Mouse (Mus musculus) telencephalon, adult 2 months (tissue): Measurements from ENCODE around the gene Ttc9.

ENCODE experiments used
- DNase-seq: peaks from one replicate; pipeline ENCODE4 v3.0.0-alpha.2; 2011; ENCODE audit warnings: low read depth, low spot score

Ttc9 gene

DNA sequence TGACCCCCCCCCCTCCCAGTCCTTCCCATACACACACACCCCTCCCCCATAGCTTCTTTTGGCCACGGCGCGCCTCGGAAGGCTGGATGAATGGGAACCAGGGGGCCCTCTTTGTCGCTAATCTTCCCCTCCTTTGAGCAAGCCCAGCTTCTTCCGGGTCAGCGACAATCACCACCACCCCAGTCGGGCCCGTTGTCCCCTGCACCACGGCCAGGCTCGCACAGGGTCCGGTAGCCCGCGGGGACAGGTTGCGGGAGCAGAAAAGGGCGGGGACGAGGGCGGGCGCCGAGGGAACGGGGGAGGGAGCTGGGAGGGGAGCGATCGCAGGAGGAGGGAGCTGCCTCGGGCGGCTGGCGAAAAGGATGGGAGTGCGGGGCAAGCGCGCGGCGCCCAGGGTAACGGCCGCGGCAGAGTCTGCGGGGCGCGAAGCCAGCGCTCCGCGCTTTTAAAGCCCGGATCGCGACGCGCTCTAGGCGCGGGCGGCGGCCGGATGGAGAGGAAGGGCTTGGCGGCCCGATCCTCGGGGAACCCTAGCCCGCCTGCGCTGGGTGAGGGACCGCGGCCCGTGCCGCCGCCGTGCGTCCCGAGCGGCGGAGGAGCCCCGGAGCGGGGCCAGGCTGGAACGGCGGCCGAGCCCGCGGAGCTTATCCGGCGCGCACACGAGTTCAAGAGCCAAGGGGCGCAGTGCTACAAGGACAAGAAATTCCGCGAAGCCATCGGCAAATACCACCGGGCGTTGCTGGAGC is at the start of gene Ttc9:
Gene Ttc9, plus strand, starts transcription at position 335 of the 746 bp plus-strand sequence.
- no peak for DNase-seq

DNA sequence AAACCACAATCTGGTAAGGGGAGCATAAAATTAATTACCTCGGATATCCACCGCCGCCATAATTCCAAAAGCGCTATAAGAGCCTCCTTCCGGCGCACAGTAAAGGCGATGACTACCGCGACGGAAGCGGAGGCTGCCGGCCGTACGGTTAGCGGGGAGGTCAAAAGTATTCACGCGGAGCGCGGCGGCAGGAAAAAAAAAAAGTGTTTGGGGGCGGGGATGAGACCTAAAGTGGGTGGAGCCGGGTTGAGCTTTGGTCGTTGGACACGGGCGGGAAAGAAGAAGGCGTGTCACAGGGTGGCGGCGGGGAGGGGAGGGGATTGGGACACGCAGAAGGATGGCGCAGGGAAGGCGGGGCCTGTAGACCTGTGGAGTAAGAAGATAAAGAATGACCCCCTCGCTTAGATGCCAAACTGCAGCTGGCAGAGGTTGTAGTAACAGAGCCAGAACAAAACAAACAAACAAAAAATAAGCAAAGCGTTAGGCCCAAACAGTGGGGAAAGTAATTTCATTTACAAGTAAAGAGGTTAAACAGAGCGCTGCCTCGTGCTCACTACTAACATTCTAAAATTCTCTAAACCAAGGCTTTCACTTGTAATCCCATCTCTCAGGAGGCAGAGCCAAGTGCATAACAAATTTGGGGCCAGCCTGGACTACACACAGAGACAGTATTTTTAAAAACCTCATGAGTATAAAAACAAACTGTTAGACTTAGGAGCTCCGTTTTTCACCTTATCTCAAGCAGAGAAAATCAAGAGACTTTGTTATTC is 36.0 kb upstream of the Ttc9 start, which contains the start of gene Med6:
Gene Med6, minus strand, starts transcription at position 107 of the 770 bp plus-strand sequence.
- peak; percentile 97 for DNase-seq

GRCm38 (mm10) chr12:81596547-81597262 is 34.3 kb upstream of the Ttc9 start:
- no peak for DNase-seq

DNA sequence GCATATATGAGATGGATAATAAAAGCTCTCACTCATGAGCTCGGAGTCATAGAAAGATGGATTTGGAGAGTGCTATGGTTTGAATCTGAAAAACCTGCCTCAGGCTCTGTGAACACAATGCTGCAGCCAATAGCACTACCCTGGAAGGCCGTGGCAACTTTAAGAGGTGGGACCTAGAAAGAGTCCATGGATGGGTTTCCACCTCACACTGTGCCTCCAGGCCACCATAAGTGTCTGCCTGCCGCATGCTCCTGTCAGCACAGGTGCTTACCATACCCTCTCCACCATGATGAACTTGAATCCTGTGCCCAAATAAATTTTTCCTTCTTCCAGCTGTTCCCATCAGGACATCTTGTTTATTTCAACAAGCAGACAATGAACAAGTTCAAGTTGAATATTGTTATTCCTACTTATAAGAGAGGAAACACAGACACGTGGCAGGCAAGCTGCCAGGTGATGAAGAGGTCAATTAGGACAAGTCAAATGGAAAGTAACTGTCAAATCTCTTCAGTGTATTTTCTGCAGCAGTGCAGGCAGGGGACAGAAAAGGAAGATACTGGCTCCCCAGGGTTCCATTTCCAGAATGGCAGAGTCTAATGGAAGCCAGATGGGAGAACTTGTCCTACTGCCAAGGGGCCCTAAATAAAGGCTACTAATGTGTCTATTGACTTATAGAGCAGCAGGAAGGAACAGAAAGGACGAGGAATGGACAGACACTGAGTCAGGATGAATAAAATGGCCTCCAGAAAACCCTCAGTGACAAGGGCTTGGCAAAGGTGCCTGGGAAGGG is 25.9 kb upstream of the Ttc9 start:
- no peak for DNase-seq

DNA sequence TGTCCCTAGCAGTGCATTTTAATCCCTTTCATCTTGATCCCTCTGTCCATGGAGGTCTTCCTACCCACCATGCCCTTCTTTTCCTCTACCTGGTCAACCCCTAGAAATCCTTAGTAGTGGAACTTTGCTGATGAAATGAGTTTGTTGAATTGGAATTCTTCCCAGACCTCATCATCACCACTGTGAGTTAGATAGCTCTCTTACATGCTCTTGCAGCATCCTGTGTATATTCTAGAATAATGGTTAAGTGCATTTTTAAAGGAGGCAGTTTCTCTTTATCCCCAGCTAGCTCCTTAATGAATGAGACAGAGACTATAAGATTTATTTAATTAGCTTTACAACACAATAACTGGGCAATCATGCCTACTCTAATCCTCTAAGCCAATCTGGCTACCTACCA is 21.6 kb upstream of the Ttc9 start:
- no peak for DNase-seq

- DNase-seq, result no peak
Observed at GRCm38 (mm10) chr12:81615807-81616206, 15.2 kb upstream of the Ttc9 start.

GRCm38 (mm10) chr12:81616980-81617379 is 14.1 kb upstream of the Ttc9 start:
- DNase-seq, result peak; percentile 67

GRCm38 (mm10) chr12:81619302-81619701 is 11.7 kb upstream of the Ttc9 start:
- no peak for DNase-seq

DNA sequence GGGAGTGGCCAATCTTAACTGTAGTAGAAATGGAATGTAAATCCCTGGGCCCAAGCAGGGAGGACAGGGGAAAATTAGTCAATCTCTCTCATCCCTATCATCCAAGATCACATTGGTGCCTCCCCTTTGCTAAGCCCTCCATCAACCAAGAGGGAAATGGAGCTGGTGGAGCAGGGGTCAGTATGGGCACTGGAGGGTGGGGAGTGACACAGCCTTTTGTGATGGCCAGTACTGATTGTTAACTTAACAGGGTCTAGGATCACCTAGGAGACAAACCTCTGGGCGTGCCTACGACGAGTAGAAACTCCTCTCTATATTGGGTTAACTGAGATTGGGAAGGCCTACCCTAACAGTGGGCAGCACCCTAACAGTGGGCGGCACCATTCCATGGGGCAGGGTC is 7.7 kb upstream of the Ttc9 start:
- DNase-seq, result no peak

GRCm38 (mm10) chr12:81626226-81626861 is 4.7 kb upstream of the Ttc9 start:
- no peak for DNase-seq

- no peak for DNase-seq
Observed at GRCm38 (mm10) chr12:81627426-81627825, 3.6 kb upstream of the Ttc9 start.

GRCm38 (mm10) chr12:81628091-81628490 is 3.0 kb upstream of the Ttc9 start:
- DNase-seq, result no peak

DNA sequence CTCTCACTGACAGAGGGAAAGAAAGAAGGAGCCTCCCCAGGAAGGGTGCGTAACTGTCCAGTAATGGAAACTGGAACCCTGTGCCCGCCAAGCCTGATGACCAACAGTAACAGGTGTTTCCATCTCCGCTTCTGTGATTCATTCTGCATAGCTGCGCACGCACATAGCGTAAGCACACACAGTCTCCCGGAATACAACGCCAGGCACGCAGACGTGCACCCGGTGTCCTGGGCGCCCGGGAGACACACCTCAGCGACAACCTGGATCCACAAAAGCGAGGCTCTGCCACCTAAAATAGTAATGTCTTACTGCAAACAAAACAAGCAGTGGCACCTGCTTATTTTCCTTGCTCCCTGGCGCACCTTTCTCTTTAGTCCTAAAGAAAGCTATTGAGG is 532 bp upstream of the Ttc9 start:
- no peak for DNase-seq

GRCm38 (mm10) chr12:81631661-81632401 is 782 bp downstream of the Ttc9 start:
- no peak for DNase-seq

DNA sequence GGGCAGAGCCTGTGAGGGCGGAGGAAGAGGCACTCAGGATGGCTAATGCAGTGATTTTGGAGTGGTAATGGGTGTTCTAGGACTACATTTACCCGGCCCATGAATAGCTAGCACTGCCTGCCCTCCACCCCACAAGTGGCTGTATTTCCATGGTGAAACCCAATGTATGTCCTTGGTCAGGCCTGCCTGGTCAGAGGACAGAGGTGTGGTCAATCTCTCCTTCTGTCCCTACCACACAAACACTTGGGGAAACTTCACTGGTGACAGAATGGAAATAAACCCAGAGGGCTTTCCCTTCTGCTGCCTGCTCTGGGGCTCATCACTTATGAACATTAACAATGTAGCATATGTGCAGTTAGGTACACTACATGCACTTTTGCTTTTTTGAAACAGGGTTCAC is 2.2 kb downstream of the Ttc9 start:
- DNase-seq, result no peak

GRCm38 (mm10) chr12:81640656-81641055 is 9.6 kb downstream of the Ttc9 start:
- no peak for DNase-seq

DNA sequence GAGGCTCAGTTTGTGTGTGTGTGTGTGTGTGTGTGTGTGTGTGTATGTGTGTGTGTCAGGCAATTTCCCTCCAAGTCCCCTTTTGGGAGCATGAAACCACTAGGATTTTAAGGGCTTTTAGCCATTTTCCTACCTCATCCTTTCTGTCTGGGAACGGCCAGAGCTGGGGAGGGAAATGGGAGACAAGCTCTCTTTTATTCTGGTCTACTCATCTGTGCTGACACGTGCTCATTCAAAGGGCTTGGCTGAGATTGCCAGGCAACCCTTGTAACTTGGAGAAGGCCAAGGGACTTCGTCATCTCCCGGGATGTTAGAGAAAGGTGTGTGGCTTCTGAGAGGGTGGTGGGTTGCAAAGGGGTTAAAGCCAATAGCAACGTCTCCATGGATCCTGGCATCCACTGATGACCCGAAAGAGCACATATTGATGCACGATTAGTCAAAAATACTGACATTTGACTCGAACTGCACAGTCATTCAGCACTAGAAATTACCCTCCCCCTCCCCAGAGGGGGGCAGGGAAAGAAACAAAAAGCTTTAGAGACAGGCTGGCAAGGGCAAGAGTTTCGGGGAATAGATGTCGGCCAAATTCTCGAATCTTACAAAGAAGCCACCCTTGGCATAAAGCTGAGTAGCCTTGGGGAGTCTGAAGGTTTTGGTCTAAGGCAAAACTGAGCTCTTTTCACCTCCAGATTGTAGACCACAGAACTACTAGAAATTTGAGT is 11.5 kb downstream of the Ttc9 start:
- DNase-seq, result no peak

GRCm38 (mm10) chr12:81646811-81647210 is 15.8 kb downstream of the Ttc9 start:
- DNase-seq, result no peak

DNA sequence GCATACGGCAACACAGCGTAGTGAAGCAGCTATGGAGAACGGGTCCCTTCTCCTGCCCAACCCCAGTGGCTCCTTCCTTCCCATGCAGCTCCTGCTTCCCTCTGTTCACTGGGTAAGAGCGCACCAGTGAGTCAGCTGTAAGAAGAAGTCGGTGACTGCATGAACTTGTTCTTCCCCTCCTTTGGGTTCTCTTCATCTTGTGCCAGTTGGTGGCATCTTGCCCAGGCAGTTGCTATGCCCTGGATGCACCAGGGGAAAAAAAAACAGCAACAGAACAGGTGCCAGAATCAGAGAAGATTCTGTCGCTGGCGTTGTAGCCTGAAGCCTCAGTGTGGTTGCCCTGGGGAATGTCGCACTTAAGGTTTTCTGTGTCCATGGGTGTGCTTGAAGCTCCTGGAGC is 22.3 kb downstream of the Ttc9 start:
- no peak for DNase-seq

DNA sequence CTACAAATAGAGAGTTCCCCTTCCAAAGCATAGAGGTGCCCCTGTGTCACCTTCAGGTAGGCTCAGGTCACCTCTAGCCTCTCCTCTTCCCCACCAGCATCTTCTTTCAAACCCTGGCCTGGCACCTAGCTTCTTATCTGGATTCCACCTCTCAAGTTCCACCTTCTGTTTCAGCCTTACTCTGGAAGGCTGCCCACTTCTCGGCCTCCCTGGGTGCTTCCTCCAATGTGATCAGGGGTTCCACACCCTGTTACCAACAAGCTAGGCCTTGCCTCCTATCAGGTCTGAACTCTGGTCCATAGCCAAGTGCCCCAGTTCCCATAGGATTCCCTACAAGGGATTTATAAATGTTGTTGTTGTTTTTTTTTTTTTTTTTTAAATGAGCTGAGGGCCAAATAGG is 26.3 kb downstream of the Ttc9 start:
- no peak for DNase-seq
